Mouse (Mus musculus) MEL (cell line): ENCODE results near the gene Bscl2. TPM values are rescaled to one million over a fixed set of nuclear protein-coding genes. Genes with fewer than 3 reads are reported as not detected.
"Not testable (repeated sequence)": the region's sequence is repeated elsewhere in the genome, so short reads cannot be mapped to it uniquely, and the experiment has no call there.

ENCODE experiments used
- DNase-seq: peaks from one replicate; pipeline ENCODE4 v3.0.0; 2011; ENCODE audit warnings: low read depth, low spot score
- H3K27ac ChIP-seq: 2 replicates; pipeline ENCODE4 v1.5.1; 2012; ENCODE audit warnings: low read depth, mild to moderate bottlenecking, control low read depth, low read length, moderate library complexity; ENCODE audit not compliant: control insufficient read depth
- H3K27me3 ChIP-seq, 2 experiments: fragments of 150-350 bp in 1 of 2; sonication (generic) in 1 of 2; 2 replicates each; pipeline ENCODE4 v1.6.1; 2012; ENCODE audit warnings: low read length in 2 of 2, mild to moderate bottlenecking in 2 of 2, improper control_type of control experiment in 1 of 2, moderate library complexity in 1 of 2; ENCODE audit not compliant: insufficient read depth in 2 of 2, control insufficient read depth in 1 of 2
- H3K36me3 ChIP-seq, 2 experiments: 2 replicates each; pipeline ENCODE4 v1.6.1; 2012 to 2014; ENCODE audit warnings: low read length in 2 of 2, improper control_type of control experiment in 1 of 2, inconsistent platforms in 1 of 2, mild to moderate bottlenecking in 1 of 2; ENCODE audit not compliant: insufficient read depth in 2 of 2, control insufficient read depth in 1 of 2
- H3K4me1 ChIP-seq, 2 experiments: fragments of 150-350 bp in 1 of 2; sonication (generic) in 1 of 2; 2 replicates each; pipeline ENCODE4 v1.6.1; 2012; ENCODE audit warnings: low read length in 2 of 2, improper control_type of control experiment in 1 of 2, mild to moderate bottlenecking in 1 of 2; ENCODE audit not compliant: insufficient read depth in 2 of 2, control insufficient read depth in 1 of 2
- H3K4me3 ChIP-seq, 2 experiments: fragments of 150-350 bp in 1 of 2; sonication (generic) in 1 of 2; 2 replicates each; pipeline ENCODE4 v1.5.1; 2012; ENCODE audit warnings: low read depth in 2 of 2, low read length in 2 of 2, mild to moderate bottlenecking in 2 of 2, moderate library complexity in 2 of 2, control low read depth in 1 of 2, improper control_type of control experiment in 1 of 2; ENCODE audit not compliant: control insufficient read depth in 1 of 2, insufficient read depth in 1 of 2
- H3K79me2 ChIP-seq: 2 replicates; pipeline ENCODE4 v1.6.1; 2012; ENCODE audit warnings: mild to moderate bottlenecking, low read length, moderate library complexity; ENCODE audit not compliant: control insufficient read depth, poor library complexity, insufficient read depth
- H3K9ac ChIP-seq: 2 replicates; pipeline ENCODE4 v1.6.1; 2012; ENCODE audit warnings: low read depth, mild to moderate bottlenecking, control low read depth, low read length, moderate library complexity; ENCODE audit not compliant: control insufficient read depth, poor library complexity, severe bottlenecking
- H3K9me3 ChIP-seq: fragments of 150-350 bp; sonication (generic); replicated peaks from 2 replicates; pipeline ENCODE4 v1.6.1; 2012; ENCODE audit warnings: mild to moderate bottlenecking, low read length, improper control_type of control experiment, moderate library complexity; ENCODE audit not compliant: insufficient read depth
- BHLHE40 ChIP-seq: IDR thresholded peaks from 2 replicates; pipeline ENCODE4 v1.6.1; 2012; ENCODE audit warnings: low read depth, mild to moderate bottlenecking, inconsistent platforms, low read length, improper control_type of control experiment, borderline replicate concordance
- CTCF ChIP-seq, 3 experiments: IDR thresholded peaks in 2 of 3; conservative IDR thresholded peaks in 1 of 3; 2 replicates each; pipeline ENCODE4 v1.5.1; 2011 to 2012; ENCODE audit warnings: low read length in 3 of 3, low read depth in 2 of 3, mild to moderate bottlenecking in 2 of 3, improper control_type of control experiment in 1 of 3, inconsistent platforms in 1 of 3, mixed read lengths in 1 of 3, moderate library complexity in 1 of 3; ENCODE audit not compliant: control insufficient read depth in 1 of 3, insufficient read depth in 1 of 3, poor library complexity in 1 of 3, severe bottlenecking in 1 of 3
- EP300 ChIP-seq, 2 experiments: IDR thresholded peaks; 2 replicates each; pipeline ENCODE4 v1.6.1; 2011; ENCODE audit warnings: improper control_type of control experiment in 2 of 2, low read length in 2 of 2, low read depth in 1 of 2, mild to moderate bottlenecking in 1 of 2
- GABPA ChIP-seq: IDR thresholded peaks from 2 replicates; pipeline ENCODE4 v1.6.1; 2012; ENCODE audit warnings: low read depth, mild to moderate bottlenecking, inconsistent platforms, low read length, improper control_type of control experiment, moderate library complexity
- HCFC1 ChIP-seq: IDR thresholded peaks from 2 replicates; pipeline ENCODE4 v1.6.1; 2012; ENCODE audit warnings: low read depth, mild to moderate bottlenecking, inconsistent platforms, low read length, improper control_type of control experiment, moderate library complexity
- MAX ChIP-seq: IDR thresholded peaks from 2 replicates; pipeline ENCODE4 v1.6.1; 2011; ENCODE audit warnings: low read length, improper control_type of control experiment
- MXI1 ChIP-seq: IDR thresholded peaks from 2 replicates; pipeline ENCODE4 v1.6.1; 2011; ENCODE audit warnings: mild to moderate bottlenecking, low read depth, low read length, improper control_type of control experiment
- MYC ChIP-seq: IDR thresholded peaks from 2 replicates; pipeline ENCODE4 v1.6.1; 2011; ENCODE audit warnings: low read depth, mild to moderate bottlenecking, low read length, improper control_type of control experiment, moderate library complexity
- NELFE ChIP-seq: IDR thresholded peaks from 2 replicates; pipeline ENCODE4 v1.6.1; 2011; ENCODE audit warnings: low read depth, low read length, improper control_type of control experiment
- POLR2AphosphoS5 ChIP-seq: IDR thresholded peaks from 2 replicates; pipeline ENCODE4 v1.6.1; 2012; ENCODE audit warnings: low read depth, borderline replicate concordance, mild to moderate bottlenecking, inconsistent platforms, low read length, moderate library complexity, mixed read lengths
- RAD21 ChIP-seq: IDR thresholded peaks from 2 replicates; pipeline ENCODE4 v1.6.1; 2011; ENCODE audit warnings: mild to moderate bottlenecking, low read depth, low read length, improper control_type of control experiment
- USF1 ChIP-seq: IDR thresholded peaks from 2 replicates; pipeline ENCODE4 v1.6.1; 2014; ENCODE audit warnings: low read depth, mild to moderate bottlenecking, inconsistent platforms, low read length, improper control_type of control experiment, moderate library complexity
- USF2 ChIP-seq, 2 experiments: IDR thresholded peaks; 2 replicates each; pipeline ENCODE4 v1.6.1; 2011 to 2012; ENCODE audit warnings: improper control_type of control experiment in 2 of 2, low read length in 2 of 2, borderline replicate concordance in 1 of 2, inconsistent platforms in 1 of 2, low read depth in 1 of 2, mild to moderate bottlenecking in 1 of 2; ENCODE audit not compliant: insufficient read depth in 1 of 2
- ZC3H11A ChIP-seq: IDR thresholded peaks from 2 replicates; pipeline ENCODE4 v1.6.1; 2012; ENCODE audit warnings: low read depth, mild to moderate bottlenecking, inconsistent platforms, low read length, improper control_type of control experiment
- ZKSCAN1 ChIP-seq: IDR thresholded peaks from 2 replicates; pipeline ENCODE4 v1.6.1; 2012; ENCODE audit warnings: low read depth, mild to moderate bottlenecking, inconsistent platforms, low read length, improper control_type of control experiment, moderate library complexity
- ZMIZ1 ChIP-seq: IDR thresholded peaks from 2 replicates; pipeline ENCODE4 v1.6.1; 2012; ENCODE audit warnings: low read depth, mild to moderate bottlenecking, inconsistent platforms, low read length, improper control_type of control experiment, moderate library complexity
- ZNF384 ChIP-seq: IDR thresholded peaks from 2 replicates; pipeline ENCODE4 v1.6.1; 2012; ENCODE audit warnings: low read depth, mild to moderate bottlenecking, inconsistent platforms, low read length, improper control_type of control experiment
- polyA plus RNA-seq, 2 experiments: library from polyadenylated mRNA; stranded (reverse) in 1 of 2; unstranded in 1 of 2; fragments of >175 nt in 1 of 2; fragments of >200 nt in 1 of 2; gene quantifications; 2 replicates each; pipeline versions ENCODE4 v1.2.1 to v1.2.4; 2012; ENCODE audit warnings: low replicate concordance in 2 of 2, low read depth in 1 of 2; ENCODE audit not compliant: insufficient read length in 2 of 2, insufficient read depth in 1 of 2, missing spikeins in 1 of 2
- total RNA-seq: library from RNA; depleted of rRNA; stranded (reverse); fragments of 300-350 nt; gene quantifications from 2 replicates; pipeline ENCODE4 v1.2.3, GENCODE M21; 2012

Gene Bscl2
- total and polyA plus RNA-seq, 3 experiments, result 26.0 to 51.3 TPM; not detected in 1

- TF ChIP-seq RAD21 (peak; percentile 76), ZC3H11A (peak; percentile 82), USF2 (IDR thresholded peaks at IDR 0.05; ENCODE audit: borderline replicate concordance in 1 of 2, insufficient read depth in 1 of 2, low read depth in 1 of 2, low read length in 2 of 2) (no peak), POLR2AphosphoS5 (no peak), BHLHE40 (no peak), ZKSCAN1 (no peak), MYC (no peak), NELFE (no peak), USF1 (no peak), GABPA (no peak), EP300 (IDR thresholded peaks at IDR 0.05; ENCODE audit: low read depth in 1 of 2, low read length in 2 of 2) (no peak), ZMIZ1 (no peak), MXI1 (no peak), HCFC1 (no peak), MAX (no peak)
Observed at GRCm38 (mm10) chr19:8859018-8859417, 21.8 kb downstream of the Bscl2 start (continued).

GRCm38 (mm10) chr19:8864265-8864664 is 27.0 kb downstream of the Bscl2 start:
- H3K79me2 ChIP-seq, result no peaks in the 10 kb centered on the region
- no peaks in the 10 kb centered on the region for H3K4me1 ChIP-seq
- no peaks in the 10 kb centered on the region for H3K27me3 ChIP-seq
- no peak overlapping the region for H3K4me3 ChIP-seq
- no peak overlapping the region for H3K9ac ChIP-seq
- H3K27ac ChIP-seq, result no peak overlapping the region
- H3K36me3 ChIP-seq, result no peaks in the 10 kb centered on the region
- TF ChIP-seq GABPA, result no peak
- 0 out of 6 replicates have a peak, but pooled peaks of 1 of the 3 experiments have one; percentile 4 for TF ChIP-seq CTCF (IDR thresholded peaks at IDR 0.05 in 2 of 3, conservative IDR thresholded peaks at IDR 0.05 in 1 of 3; ENCODE audit: control insufficient read depth in 1 of 3, insufficient read depth in 1 of 3, low read depth in 2 of 3, low read length in 3 of 3, poor library complexity in 1 of 3, severe bottlenecking in 1 of 3)
- TF ChIP-seq, all 39 proteins: peak for 1
- no peak for DNase-seq
- H3K9me3 ChIP-seq, result no peaks in the 10 kb centered on the region

- H3K9ac ChIP-seq, result peak overlapping the region; percentile 82
- H3K27me3 ChIP-seq, DNase-seq, H3K9me3 ChIP-seq: not testable (repeated sequence)
- peak overlapping the region; percentile 74; the same call in 1 of the 2 replicates for H3K27ac ChIP-seq
- H3K4me1 ChIP-seq, result peaks cover 10 to 21% of the 10 kb centered on the region in 2 experiments; a peak in 3 of 4 replicates
- H3K36me3 ChIP-seq, result peaks cover 8 to 26% of the 10 kb centered on the region in 2 experiments
- TF ChIP-seq ZNF384, result peak; percentile 50
- peak overlapping the region; percentile 69 to 94 for H3K4me3 ChIP-seq
- H3K79me2 ChIP-seq, result peaks cover 15% of the 10 kb centered on the region
Observed at GRCm38 (mm10) chr19:8870381-8870780, 33.1 kb downstream of the Bscl2 start.
